Mouse (Mus musculus) hindbrain, embryonic 13.5 days (tissue): ENCODE data around the gene Nom1. TPM values are rescaled to one million over a fixed set of nuclear protein-coding genes. Genes with fewer than 3 reads are reported as not detected.

Experiments
- ATAC-seq: fragments of 200-750 bp; cut with Nextera tagmentation; 2 replicates; pipeline ENCODE4 v1.8.0; 2017; ENCODE audit warnings: moderate TSS enrichment; ENCODE audit not compliant: low FRiP score
- H3K27ac ChIP-seq: fragments of 300-500 bp; sonication (generic); 2 replicates; pipeline ENCODE4 v1.5.1; 2015; ENCODE audit warnings: inconsistent platforms, mild to moderate bottlenecking, moderate library complexity
- H3K27me3 ChIP-seq: fragments of 300-500 bp; sonication (generic); 2 replicates; pipeline ENCODE4 v1.6.1; 2015; ENCODE audit warnings: mild to moderate bottlenecking, inconsistent platforms
- H3K36me3 ChIP-seq: fragments of 300-500 bp; sonication (generic); 2 replicates; pipeline ENCODE4 v1.6.1; 2015; ENCODE audit warnings: mild to moderate bottlenecking, inconsistent platforms
- H3K4me1 ChIP-seq: fragments of 300-500 bp; sonication (generic); replicated peaks from 2 replicates; pipeline ENCODE4 v1.6.1; 2015; ENCODE audit warnings: inconsistent platforms
- H3K4me2 ChIP-seq: fragments of 300-500 bp; sonication (generic); 2 replicates; pipeline ENCODE4 v1.6.1; 2015; ENCODE audit warnings: inconsistent platforms, mild to moderate bottlenecking, moderate library complexity
- H3K4me3 ChIP-seq: fragments of 300-500 bp; sonication (generic); 2 replicates; pipeline ENCODE4 v1.5.1; 2015; ENCODE audit warnings: mild to moderate bottlenecking, inconsistent platforms
- H3K9ac ChIP-seq: fragments of 300-500 bp; sonication (generic); 2 replicates; pipeline ENCODE4 v1.6.1; 2015; ENCODE audit warnings: mild to moderate bottlenecking, inconsistent platforms
- H3K9me3 ChIP-seq: fragments of 300-500 bp; sonication (generic); 2 replicates; pipeline ENCODE4 v1.6.1; 2016; ENCODE audit warnings: inconsistent platforms
- WGBS: fragments of 180-500 bp; shearing (Covaris S2); methylation state at CpG from one replicate; pipeline ENCODE4 v1.1.7; 2015; 5-methylcytosine and 5-hydroxymethylcytosine counted together
- polyA plus RNA-seq: library from polyadenylated mRNA; unstranded; fragments of >200 nt; fragmentation: Nextera tagmentation; extraction: Ambion mirVana; gene quantifications from 2 replicates; pipeline ENCODE4 v1.2.1, GENCODE M21; 2015

Gene Nom1
- polyA plus RNA-seq, 1 experiment from 2014 or later = 22.2 TPM

DNA sequence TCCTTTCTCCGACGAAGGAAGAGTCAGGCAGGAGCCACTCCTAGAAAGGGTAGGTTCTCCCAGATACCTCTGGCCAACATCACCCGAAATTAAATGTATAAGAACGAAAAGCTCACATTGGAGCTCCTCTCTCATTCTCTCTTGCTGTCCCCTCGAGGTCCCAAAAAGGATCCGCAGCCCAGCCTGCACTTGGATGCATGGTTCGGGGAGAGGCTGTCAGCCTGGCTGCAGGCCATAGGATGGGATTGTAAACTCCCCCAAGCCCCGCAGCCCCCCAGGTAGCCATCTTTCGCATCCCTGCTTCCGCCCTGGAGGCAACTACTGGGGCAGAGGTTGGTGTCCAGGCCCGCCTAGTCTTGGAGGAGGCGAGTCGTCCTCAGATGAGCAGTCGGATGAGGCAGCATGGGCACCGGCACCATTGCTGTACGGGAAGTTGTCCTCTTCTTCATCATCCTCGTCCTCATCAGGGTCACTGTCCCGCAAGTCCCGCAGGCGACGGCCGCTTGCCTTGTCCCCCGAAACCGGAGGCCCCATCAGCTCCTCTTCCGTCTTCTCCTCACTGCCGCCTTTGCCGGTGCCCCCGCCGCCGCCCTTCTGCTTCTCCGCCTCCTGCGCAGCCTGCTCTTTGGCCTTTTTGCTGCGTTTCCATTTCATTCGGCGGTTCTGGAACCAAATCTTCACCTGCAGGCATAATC lies 39.2 kb downstream of the Nom1 start:
- WGBS = 2% methylated on average over 35 of the region's 35 CpGs
- no peak overlapping the region for H3K27ac ChIP-seq
- peaks cover 14% of the 10 kb centered on the region for H3K4me1 ChIP-seq
- no peak overlapping the region for H3K4me3 ChIP-seq
- ATAC-seq = no peak
- peaks cover 100% of the 10 kb centered on the region for H3K27me3 ChIP-seq
- H3K9me3 ChIP-seq = no peaks in the 10 kb centered on the region
- H3K9ac ChIP-seq = no peak overlapping the region
- no peak overlapping the region for H3K4me2 ChIP-seq
- H3K36me3 ChIP-seq = no peaks in the 10 kb centered on the region

DNA sequence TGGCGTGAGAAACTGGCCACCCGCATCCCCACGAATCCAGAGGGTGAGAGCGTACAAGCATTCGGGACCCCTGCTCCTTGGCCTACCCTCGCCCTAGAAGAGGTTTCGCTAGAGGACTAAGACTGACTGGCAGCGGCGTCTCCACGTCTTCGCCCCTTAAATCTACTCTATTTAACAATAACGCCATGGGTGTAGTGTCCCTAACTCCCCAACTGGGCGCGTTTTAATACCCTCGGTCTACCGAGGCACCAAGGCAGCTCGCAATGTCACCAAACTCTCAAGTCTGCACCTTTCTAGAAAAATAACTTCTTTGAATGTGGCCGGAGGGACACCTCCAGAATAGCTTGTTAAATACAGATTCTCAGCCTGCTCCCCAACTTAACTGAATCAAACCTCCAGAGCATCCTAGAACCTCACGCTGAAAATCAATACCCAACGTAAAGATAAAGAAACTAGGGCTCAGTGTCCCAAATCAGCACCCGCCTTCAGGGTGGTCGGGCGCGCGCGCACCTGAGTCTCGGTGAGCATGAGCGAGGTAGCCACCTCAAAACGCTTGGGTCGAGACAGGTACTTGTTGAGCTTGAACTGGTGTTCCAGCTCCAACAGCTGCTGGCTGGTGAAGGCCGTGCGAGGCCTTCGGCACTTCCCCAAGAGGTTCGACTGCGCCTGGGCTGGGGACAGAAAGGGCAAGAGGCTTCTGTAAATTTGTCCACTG lies 39.9 kb downstream of the Nom1 start:
- H3K9ac ChIP-seq = no peak overlapping the region
- ATAC-seq = no peak
- H3K4me2 ChIP-seq = no peak overlapping the region
- H3K27ac ChIP-seq = no peak overlapping the region
- H3K9me3 ChIP-seq = no peaks in the 10 kb centered on the region
- 2% methylated on average over 35 of the region's 35 CpGs for WGBS
- H3K4me3 ChIP-seq = no peak overlapping the region
- H3K4me1 ChIP-seq = peaks cover 16% of the 10 kb centered on the region
- H3K36me3 ChIP-seq = no peaks in the 10 kb centered on the region
- H3K27me3 ChIP-seq = peaks cover 100% of the 10 kb centered on the region

DNA sequence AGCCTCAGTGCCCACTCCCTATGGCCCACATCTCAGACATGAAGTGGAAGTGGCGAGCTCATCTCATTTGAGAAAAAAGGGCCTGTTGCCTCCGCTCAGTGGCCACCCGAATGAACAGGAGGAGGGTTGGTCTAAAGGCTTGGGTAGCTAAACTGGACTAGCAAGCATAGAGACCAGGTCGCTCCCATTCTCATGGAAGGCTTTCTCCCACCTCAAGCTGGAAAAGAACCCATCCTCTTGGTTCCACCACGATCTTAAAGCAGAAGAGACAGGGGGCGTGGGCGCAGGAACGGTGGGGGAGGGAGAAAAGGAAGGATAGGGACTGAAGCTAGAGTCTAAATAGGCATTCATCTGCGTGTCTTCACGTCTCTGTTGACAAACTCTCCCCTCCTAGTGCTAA lies 40.6 kb downstream of the Nom1 start:
- Histone ChIP-seq H3K9ac (no peak overlapping the region), H3K9me3 (no peaks in the 10 kb centered on the region), H3K27ac (no peak overlapping the region), H3K4me1 (peaks cover 16% of the 10 kb centered on the region), H3K4me2 (no peak overlapping the region), H3K4me3 (no peak overlapping the region), H3K27me3 (peaks cover 100% of the 10 kb centered on the region), H3K36me3 (no peaks in the 10 kb centered on the region)
- 3% methylated on average over 10 of the region's 10 CpGs for whole genome bisulfite sequencing
- ATAC-seq = no peak

DNA sequence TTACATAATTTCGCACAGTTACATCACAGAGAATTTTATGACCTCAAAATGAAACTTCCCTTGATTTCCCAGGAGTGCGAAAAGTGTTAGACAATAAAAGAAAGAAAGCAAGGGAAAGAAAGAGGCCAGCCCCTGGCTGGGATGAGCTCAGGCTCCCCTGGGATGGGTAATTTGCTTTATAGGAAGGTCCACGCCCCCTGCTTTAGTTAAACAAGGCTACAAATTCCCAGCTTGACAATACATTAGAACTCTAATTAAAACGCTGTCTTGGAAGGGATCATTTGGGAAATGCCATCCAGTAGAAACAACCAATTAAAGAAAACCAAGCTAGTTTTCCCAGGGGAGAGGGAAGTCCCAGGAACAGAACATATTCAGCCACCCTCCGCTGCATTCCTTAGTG lies 41.1 kb downstream of the Nom1 start:
- 0% methylated on average over 5 of the region's 5 CpGs for WGBS
- Histone ChIP-seq H3K4me2 (no peak overlapping the region), H3K9me3 (no peaks in the 10 kb centered on the region), H3K27me3 (peaks cover 100% of the 10 kb centered on the region), H3K27ac (no peak overlapping the region), H3K36me3 (no peaks in the 10 kb centered on the region), H3K9ac (no peak overlapping the region), H3K4me1 (peaks cover 16% of the 10 kb centered on the region), H3K4me3 (no peak overlapping the region)
- no peak for ATAC-seq

DNA sequence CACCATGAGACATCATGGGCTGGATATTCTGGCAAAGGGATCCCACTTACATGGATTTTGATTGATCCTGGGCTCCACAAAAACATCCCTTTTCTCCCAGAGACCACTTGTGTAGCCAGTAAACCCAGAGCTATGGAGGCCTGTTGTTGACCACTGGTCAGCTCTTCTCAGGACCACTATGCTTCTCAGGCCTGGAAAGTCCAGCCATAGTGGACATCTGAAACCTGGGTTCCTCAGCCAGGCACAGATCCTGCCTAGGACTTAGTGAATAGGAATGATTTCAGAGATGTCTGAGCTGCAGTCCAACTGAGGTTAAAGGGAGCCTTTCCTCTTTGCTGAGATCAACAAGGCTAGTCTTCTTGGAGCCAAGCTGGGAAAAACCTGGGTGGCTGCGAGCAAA lies 41.6 kb downstream of the Nom1 start:
- H3K27ac ChIP-seq = no peak overlapping the region
- peaks cover 100% of the 10 kb centered on the region for H3K27me3 ChIP-seq
- WGBS = 0% methylated on average over 1 of the region's 1 CpGs
- peaks cover 16% of the 10 kb centered on the region for H3K4me1 ChIP-seq
- H3K9ac ChIP-seq = no peak overlapping the region
- H3K36me3 ChIP-seq = no peaks in the 10 kb centered on the region
- H3K9me3 ChIP-seq = no peaks in the 10 kb centered on the region
- no peak for ATAC-seq
- no peak overlapping the region for H3K4me2 ChIP-seq
- H3K4me3 ChIP-seq = no peak overlapping the region

DNA sequence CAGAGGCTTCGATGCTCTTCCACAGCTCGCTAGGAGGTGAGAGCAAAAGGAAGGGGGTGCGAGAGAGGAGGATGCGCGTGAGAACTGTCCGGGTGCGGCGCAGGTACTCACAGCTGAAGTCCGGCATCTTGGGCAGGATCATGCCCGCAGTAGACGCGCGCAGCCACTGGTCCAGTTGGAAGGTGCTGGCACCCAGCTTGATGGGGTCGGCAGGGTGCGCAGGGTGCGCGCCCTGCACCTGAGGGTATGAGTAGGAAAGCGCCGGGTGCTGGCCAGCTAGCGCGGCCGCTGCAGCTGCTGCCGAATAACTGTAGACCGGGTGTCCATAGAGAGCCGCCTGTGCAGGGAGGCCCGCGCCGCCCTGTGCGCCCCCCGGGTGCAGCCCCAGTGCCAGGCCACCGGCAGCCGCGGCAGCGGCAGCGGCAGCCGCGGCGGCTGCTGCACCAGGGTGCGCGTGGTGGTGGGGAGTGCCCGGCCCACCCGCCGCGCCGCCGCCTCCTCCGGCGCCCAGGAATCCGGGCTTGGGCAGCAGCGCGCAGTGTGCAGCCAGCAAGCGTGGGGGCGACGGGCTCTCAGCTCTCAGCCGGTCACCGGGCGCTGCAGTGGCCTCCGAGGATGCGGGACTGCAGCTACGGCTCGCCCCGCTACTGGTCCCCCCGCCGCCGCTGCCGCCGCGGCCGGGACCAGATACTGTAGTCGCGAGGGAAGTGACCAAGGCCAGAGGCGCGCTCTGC lies 43.2 kb downstream of the Nom1 start:
- peaks cover 16% of the 10 kb centered on the region for H3K4me1 ChIP-seq
- peak overlapping the region; percentile 48 for H3K4me2 ChIP-seq
- WGBS = under 1% methylated on average over 60 of the region's 73 CpGs
- no peaks in the 10 kb centered on the region for H3K36me3 ChIP-seq
- peaks cover 100% of the 10 kb centered on the region for H3K27me3 ChIP-seq
- H3K27ac ChIP-seq = no peak overlapping the region
- H3K9ac ChIP-seq = peak overlapping the region; percentile 29
- H3K4me3 ChIP-seq = peak overlapping the region; percentile 25
- peak; percentile 17; the same call in 1 of the 2 replicates for ATAC-seq
- no peaks in the 10 kb centered on the region for H3K9me3 ChIP-seq

DNA sequence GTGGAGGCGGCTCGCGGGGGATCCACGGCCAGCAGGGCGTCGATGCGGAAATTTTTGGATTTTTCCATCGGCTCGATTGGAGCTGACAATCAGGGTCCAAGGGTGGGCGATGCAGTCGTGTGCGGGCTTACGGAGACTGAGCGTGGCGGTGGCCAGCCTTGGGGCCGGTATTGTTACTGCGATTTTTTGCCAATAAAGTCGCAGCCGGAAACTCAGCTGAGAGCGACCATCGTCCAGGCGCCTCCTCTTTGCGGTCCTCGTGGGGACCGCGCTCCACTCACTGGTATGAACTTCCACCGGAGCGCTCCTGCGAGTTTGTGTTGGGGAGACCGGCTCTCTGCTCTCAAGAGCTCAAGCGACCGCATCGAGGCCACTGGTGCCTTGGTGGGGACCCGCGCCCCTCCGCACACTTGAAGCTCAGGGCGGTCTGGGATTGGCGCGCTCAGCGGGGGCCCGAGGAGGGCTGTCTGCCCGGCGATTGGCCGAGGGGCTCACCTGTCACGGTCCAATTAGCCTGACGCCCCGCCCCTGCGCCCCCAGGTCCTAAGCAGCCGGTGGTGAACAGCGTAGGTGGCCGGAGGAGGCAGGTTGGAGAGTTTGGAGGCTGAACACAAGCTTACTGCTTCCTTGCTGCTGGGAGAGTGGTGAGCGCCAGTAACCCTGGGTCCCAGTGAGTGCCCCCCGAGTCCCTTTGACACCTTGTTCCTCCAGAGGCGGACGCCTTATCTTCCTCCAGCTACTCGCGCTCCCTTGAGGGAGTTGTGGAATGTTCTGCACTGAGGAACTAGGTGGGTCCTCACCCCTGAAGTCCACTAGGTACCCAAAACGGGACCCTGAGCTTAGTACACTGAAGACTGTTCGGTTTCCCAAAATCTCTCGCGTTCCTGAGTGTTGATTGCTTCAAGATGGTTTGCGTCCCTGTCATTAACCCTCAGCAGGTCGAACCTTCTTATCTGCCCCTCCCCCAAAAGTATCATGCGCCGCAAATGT lies 44.0 kb downstream of the Nom1 start, which contains the start of gene Mnx1:
Gene Mnx1 (minus strand): TSS at position 263 of the 990 bp plus-strand sequence.
- WGBS = under 1% methylated on average over 65 of the region's 65 CpGs
- Histone ChIP-seq H3K4me2 (peak within 1 kb of the TSS; percentile 48), H3K27me3 (peaks cover 100% of the 10 kb centered on the region), H3K4me3 (peak within 1 kb of the TSS; percentile 25), H3K27ac (no peak within 1 kb of the TSS), H3K36me3 (no peaks in the 10 kb centered on the region), H3K9ac (peak within 1 kb of the TSS; percentile 29), H3K9me3 (no peaks in the 10 kb centered on the region), H3K4me1 (peaks cover 16% of the 10 kb centered on the region)
- ATAC-seq = peak; percentile 33; the same call in 1 of the 2 replicates

DNA sequence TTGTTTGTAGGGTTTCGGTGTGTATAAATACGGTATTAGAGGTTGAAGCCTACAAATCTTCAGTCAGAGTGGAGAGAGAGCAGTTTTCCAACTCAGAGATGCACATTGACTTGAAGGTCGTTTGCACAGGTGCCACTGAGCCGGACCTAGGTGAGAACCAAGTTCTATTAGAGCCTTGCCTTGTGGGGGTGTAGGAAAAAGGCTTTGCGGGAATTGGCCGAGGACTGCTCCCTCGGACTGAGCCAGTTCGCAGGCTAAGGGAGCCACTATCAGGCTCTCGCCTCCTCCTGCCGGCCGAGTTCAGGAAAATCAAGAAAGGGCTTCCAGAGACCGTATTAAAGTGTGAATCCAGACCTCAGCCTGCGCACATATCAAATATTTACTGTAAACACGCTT lies 44.7 kb downstream of the Nom1 start:
- H3K36me3 ChIP-seq = no peaks in the 10 kb centered on the region
- WGBS = 0% methylated on average over 14 of the region's 14 CpGs
- H3K4me3 ChIP-seq = no peak overlapping the region
- no peak overlapping the region for H3K9ac ChIP-seq
- H3K9me3 ChIP-seq = no peaks in the 10 kb centered on the region
- no peak overlapping the region for H3K27ac ChIP-seq
- peaks cover 100% of the 10 kb centered on the region for H3K27me3 ChIP-seq
- no peak for ATAC-seq
- H3K4me1 ChIP-seq = peaks cover 16% of the 10 kb centered on the region
- H3K4me2 ChIP-seq = no peak overlapping the region

DNA sequence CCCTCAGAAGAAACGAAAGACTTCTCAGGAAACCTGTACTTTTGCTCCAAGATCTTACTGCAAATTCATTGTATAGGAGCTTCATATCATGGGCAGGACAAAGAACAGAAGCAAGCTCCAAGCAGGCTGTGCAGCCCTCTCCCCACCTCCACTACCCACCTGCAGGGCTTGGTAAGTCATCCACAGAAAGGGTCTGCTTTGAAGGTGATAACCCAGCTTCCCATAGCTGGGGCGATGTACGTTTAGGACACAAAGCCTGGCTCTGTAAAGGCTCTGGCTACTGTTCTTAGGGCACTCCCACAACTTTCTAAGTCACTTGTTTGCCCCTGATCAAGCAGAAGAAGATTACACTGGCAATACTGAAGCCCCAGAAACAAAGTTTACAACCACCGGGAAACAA lies 49.3 kb downstream of the Nom1 start:
- H3K27ac ChIP-seq = no peak overlapping the region
- no peaks in the 10 kb centered on the region for H3K36me3 ChIP-seq
- H3K9me3 ChIP-seq = no peaks in the 10 kb centered on the region
- H3K4me1 ChIP-seq = peaks cover 9% of the 10 kb centered on the region; the same call in 1 of the 2 replicates
- H3K4me3 ChIP-seq = no peak overlapping the region
- no peak for ATAC-seq
- H3K27me3 ChIP-seq = peaks cover 99% of the 10 kb centered on the region
- 6% methylated on average over 4 of the region's 4 CpGs for WGBS
- no peak overlapping the region for H3K4me2 ChIP-seq
- H3K9ac ChIP-seq = no peak overlapping the region

DNA sequence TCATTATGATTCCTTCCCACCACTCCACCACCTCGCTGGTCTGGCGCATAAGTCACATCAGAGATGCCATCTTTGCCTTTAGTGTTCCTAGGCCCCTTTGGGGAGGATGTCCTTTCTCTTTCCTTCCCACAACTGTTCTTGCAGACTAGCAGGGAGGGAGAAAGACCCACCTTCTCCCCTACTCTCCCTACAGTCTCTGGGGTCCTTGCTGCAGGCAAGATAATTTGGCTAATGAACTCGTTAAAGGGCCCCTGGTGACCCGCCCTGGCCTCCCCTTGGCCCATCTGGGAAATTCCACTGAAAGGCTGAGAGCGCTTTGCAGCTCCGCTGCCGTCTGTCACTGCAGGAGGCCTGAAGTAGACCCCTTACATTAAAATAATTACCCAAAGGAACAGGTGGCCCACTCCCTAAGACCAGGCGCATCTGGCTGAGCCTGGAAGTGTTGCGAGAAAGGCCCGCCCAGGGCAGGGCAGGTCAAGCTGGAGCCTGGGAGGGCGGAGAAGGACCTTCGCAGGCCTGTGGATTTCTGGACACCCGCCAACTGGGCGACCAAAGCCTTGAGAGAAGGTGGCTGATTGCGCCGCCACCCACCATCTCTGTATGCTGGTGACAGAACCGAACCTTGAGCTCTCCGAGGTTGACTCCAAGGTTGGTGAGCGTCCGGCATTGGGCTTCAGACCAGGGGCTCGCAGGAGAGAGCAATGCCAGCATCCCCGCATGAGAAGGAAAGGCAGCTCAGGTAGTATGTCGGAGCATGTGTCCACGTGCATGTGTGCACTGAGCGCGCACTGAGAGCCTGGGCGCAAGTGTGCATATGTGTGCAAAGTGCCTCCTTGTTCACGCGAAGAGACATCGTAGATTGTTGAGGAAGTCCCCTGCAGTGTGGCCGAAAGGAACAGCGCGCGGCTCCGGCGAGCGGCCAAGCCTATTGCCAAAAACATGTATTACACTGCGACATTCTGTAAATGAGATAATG lies 50.8 kb downstream of the Nom1 start:
- no peaks in the 10 kb centered on the region for H3K36me3 ChIP-seq
- H3K9ac ChIP-seq = no peak overlapping the region
- no peak overlapping the region for H3K27ac ChIP-seq
- peak overlapping the region; percentile 10; the same call in 1 of the 2 replicates for H3K4me2 ChIP-seq
- H3K4me3 ChIP-seq = no peak overlapping the region
- peaks cover 99% of the 10 kb centered on the region for H3K27me3 ChIP-seq
- ATAC-seq = no peak
- no peaks in the 10 kb centered on the region for H3K9me3 ChIP-seq
- WGBS = 2% methylated on average over 38 of the region's 38 CpGs
- peaks cover 7% of the 10 kb centered on the region; the same call in 1 of the 2 replicates for H3K4me1 ChIP-seq

DNA sequence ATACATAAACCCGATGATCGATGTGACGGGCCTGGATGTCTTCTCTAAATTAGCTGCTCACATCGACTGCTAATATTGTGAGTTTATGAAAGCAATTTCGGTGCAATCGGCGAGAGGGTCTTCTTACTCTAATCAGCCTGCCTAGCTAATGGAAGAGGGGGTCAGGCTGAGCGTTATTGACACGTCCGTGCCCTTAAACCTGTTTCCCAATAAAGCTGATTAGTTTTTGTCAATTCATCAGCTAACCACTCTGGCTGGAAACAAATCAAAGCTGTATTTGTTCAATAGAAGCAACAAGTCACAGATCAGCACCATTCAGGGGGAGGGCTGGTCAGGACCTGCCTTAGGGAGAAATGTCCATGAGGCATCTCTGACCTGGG lies 51.5 kb downstream of the Nom1 start:
- Histone ChIP-seq H3K9ac (no peak overlapping the region), H3K36me3 (no peaks in the 10 kb centered on the region), H3K4me3 (no peak overlapping the region), H3K9me3 (no peaks in the 10 kb centered on the region), H3K27me3 (peaks cover 99% of the 10 kb centered on the region), H3K4me1 (peaks cover 7% of the 10 kb centered on the region; the same call in 1 of the 2 replicates), H3K27ac (no peak overlapping the region), H3K4me2 (no peak overlapping the region)
- ATAC-seq = no peak
- 3% methylated on average over 10 of the region's 10 CpGs for whole genome bisulfite sequencing
